Mouse (Mus musculus): ENCODE measurements around the gene Gm9376.

GRCm38 (mm10) chr14:118237786-118238185, 29.0 kb upstream of the Gm9376 start:
- TF ChIP-seq ZC3H11A (IDR thresholded peaks at IDR 0.05; ENCODE audit: borderline replicate concordance, low read depth, low read length) (no peak), CHD2 (IDR thresholded peaks at IDR 0.05; ENCODE audit: low read depth, low read length) (no peak), ZNF384 (IDR thresholded peaks at IDR 0.05; ENCODE audit: low read depth, low read length) (no peak)

All from ES-E14 (cell line).